Mouse (Mus musculus): ENCODE data around the gene Tns1. TPM values are rescaled to one million over a fixed set of nuclear protein-coding genes. Genes with fewer than 3 reads are reported as not detected.
A peak's percentile ranks its signal among the peaks of the same experiment; 100 is the strongest.

The Tns1 gene
- total RNA-seq, 2 experiments from 2014 or later = 294 to 305 TPM

- DNase-seq = peak; percentile 73
- H3K27ac ChIP-seq = no peak overlapping the region
- no peak overlapping the region; the same call in 1 of the 2 replicates for H3K4me3 ChIP-seq
- intact Hi-C loops (cut with DNase I) = no loop called here
- peak; percentile 68 for TF ChIP-seq CTCF (IDR thresholded peaks at IDR 0.05)
These were observed 261.8 kb downstream of the Tns1 start for GRCm38 (mm10) chr1:73862323-73863073.

DNA sequence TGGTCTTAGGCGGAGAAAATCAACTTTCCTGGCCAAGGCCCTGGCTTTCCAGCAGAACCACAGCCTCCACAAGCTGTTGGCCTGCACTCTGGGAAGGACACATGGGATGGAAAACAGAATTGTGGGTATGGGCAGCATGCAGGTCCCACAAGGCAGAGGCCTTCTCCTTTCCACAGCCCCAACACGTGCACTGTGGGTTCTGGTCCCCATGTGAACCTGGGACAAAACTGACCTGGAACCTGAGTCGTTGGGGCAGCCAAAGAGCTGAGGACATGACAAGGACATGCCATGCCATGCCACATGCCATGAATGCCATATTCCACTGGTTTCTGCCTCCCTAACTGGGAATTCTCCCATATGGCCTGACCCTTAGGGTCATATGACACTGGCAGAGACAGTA, 263.8 kb downstream of the Tns1 start:
- Histone ChIP-seq H3K4me3 (no peak overlapping the region), H3K27ac (no peak overlapping the region)
- DNase-seq = no peak
- intact Hi-C loops (cut with DNase I) = no loop called here
- no peak for TF ChIP-seq CTCF (IDR thresholded peaks at IDR 0.05)

Other genes starting within 250 kb of the Tns1 start
- under 1 TPM in 1 of 2 experiments, not detected in 1; 0.08 TPM for gene Rufy4, start 1.1 kb upstream of the Tns1 start, total RNA-seq (2021)
- under 1 TPM in 1 of 2 experiments, not detected in 1; 0.10 TPM for gene Cxcr2, start 29.5 kb upstream of the Tns1 start, total RNA-seq (2021)
- gene Cxcr1, start 70.2 kb upstream of the Tns1 start, total RNA-seq (2021) = not detected
- 10 to 100 TPM; 58.8 to 78.5 TPM for gene Arpc2, start 111.6 kb upstream of the Tns1 start, total RNA-seq (2021)
- not detected for gene Gpbar1, start 154.1 kb upstream of the Tns1 start, total RNA-seq (2021)
- gene Aamp, start 160.3 kb upstream of the Tns1 start, total RNA-seq (2021) = 10 to 100 TPM; 69.4 to 76.1 TPM
- 10 to 100 TPM; 45.4 to 70.5 TPM for gene Pnkd, start 160.5 kb upstream of the Tns1 start, total RNA-seq (2021)
- 10 to 100 TPM; 35.2 to 35.4 TPM for gene Tmbim1, start 181.2 kb upstream of the Tns1 start, total RNA-seq (2021)
- under 1 TPM in 1 of 2 experiments, not detected in 1; 0.13 TPM for gene Catip, start 237.7 kb upstream of the Tns1 start, total RNA-seq (2021)